Mouse (Mus musculus): ENCODE results near the gene Shf. TPM values are rescaled to one million over a fixed set of nuclear protein-coding genes. Genes with fewer than 3 reads are reported as not detected.

Gene Shf
- total and polyA plus RNA-seq, 2 experiments = 6.6 to 14.0 TPM

GRCm38 (mm10) chr2:122355389-122355788, 13.6 kb downstream of the Shf start:
- Histone ChIP-seq H3K27me3 (ENCODE audit: control insufficient read depth, insufficient read depth, low read length) (no peaks in the 10 kb centered on the region), H3K4me3 (ENCODE audit: insufficient read depth, low read depth, low read length) (no peak overlapping the region), H3K27ac (replicated peaks; ENCODE audit: insufficient read depth, low read depth, low read length) (no peak overlapping the region), H3K36me3 (ENCODE audit: control insufficient read depth, insufficient read depth, low read length) (no peaks in the 10 kb centered on the region; the same call in 1 of the 2 replicates), H3K4me1 (ENCODE audit: control insufficient read depth, insufficient read depth, low read length) (no peaks in the 10 kb centered on the region), H3K79me2 (ENCODE audit: control insufficient read depth, insufficient read depth, low read length) (no peaks in the 10 kb centered on the region), H3K9ac (ENCODE audit: low read depth, low read length) (no peak overlapping the region)
- no peak for TF ChIP-seq POLR2A (IDR thresholded peaks at IDR 0.05; ENCODE audit: extremely low read depth, insufficient read depth, low read length)
- TF ChIP-seq CTCF (IDR thresholded peaks at IDR 0.05; ENCODE audit: low read depth, low read length) = no peak
- no peak for DNase-seq (ENCODE audit: extremely low read depth, low read depth, low spot score)
- WGBS = 85% methylated on average over 5 of the region's 5 CpGs

- Histone ChIP-seq H3K4me3 (ENCODE audit: insufficient read depth, low read depth, low read length) (no peak overlapping the region), H3K27me3 (ENCODE audit: control insufficient read depth, insufficient read depth, low read length) (no peaks in the 10 kb centered on the region), H3K79me2 (ENCODE audit: control insufficient read depth, insufficient read depth, low read length) (no peaks in the 10 kb centered on the region), H3K36me3 (ENCODE audit: control insufficient read depth, insufficient read depth, low read length) (no peaks in the 10 kb centered on the region; the same call in 1 of the 2 replicates), H3K4me1 (ENCODE audit: control insufficient read depth, insufficient read depth, low read length) (no peaks in the 10 kb centered on the region), H3K27ac (replicated peaks; ENCODE audit: insufficient read depth, low read depth, low read length) (no peak overlapping the region), H3K9ac (ENCODE audit: low read depth, low read length) (no peak overlapping the region)
- no peak for TF ChIP-seq POLR2A (IDR thresholded peaks at IDR 0.05; ENCODE audit: extremely low read depth, insufficient read depth, low read length)
- no peak for TF ChIP-seq CTCF (IDR thresholded peaks at IDR 0.05; ENCODE audit: low read depth, low read length)
- 55% methylated on average over 12 of the region's 12 CpGs for WGBS
- no peak for DNase-seq (ENCODE audit: extremely low read depth, low read depth, low spot score)
These were observed 14.6 kb downstream of the Shf start for GRCm38 (mm10) chr2:122354191-122354929.

GRCm38 (mm10) chr2:122353765-122354164, 15.2 kb downstream of the Shf start:
- Histone ChIP-seq H3K79me2 (ENCODE audit: control insufficient read depth, insufficient read depth, low read length) (no peaks in the 10 kb centered on the region), H3K4me3 (ENCODE audit: insufficient read depth, low read depth, low read length) (no peak overlapping the region), H3K27me3 (ENCODE audit: control insufficient read depth, insufficient read depth, low read length) (no peaks in the 10 kb centered on the region), H3K9ac (ENCODE audit: low read depth, low read length) (no peak overlapping the region), H3K4me1 (ENCODE audit: control insufficient read depth, insufficient read depth, low read length) (peaks cover 3% of the 10 kb centered on the region), H3K27ac (replicated peaks; ENCODE audit: insufficient read depth, low read depth, low read length) (no peak overlapping the region), H3K36me3 (ENCODE audit: control insufficient read depth, insufficient read depth, low read length) (no peaks in the 10 kb centered on the region; the same call in 1 of the 2 replicates)
- 95% methylated on average over 8 of the region's 8 CpGs for WGBS
- no peak for DNase-seq (ENCODE audit: extremely low read depth, low read depth, low spot score)
- TF ChIP-seq CTCF (IDR thresholded peaks at IDR 0.05; ENCODE audit: low read depth, low read length) = no peak
- TF ChIP-seq POLR2A (IDR thresholded peaks at IDR 0.05; ENCODE audit: extremely low read depth, insufficient read depth, low read length) = no peak

- 96% methylated on average over 6 of the region's 6 CpGs for WGBS
- Histone ChIP-seq H3K9ac (ENCODE audit: low read depth, low read length) (no peak overlapping the region), H3K27me3 (ENCODE audit: control insufficient read depth, insufficient read depth, low read length) (no peaks in the 10 kb centered on the region), H3K4me3 (ENCODE audit: insufficient read depth, low read depth, low read length) (no peak overlapping the region), H3K36me3 (ENCODE audit: control insufficient read depth, insufficient read depth, low read length) (no peaks in the 10 kb centered on the region; the same call in 1 of the 2 replicates), H3K27ac (replicated peaks; ENCODE audit: insufficient read depth, low read depth, low read length) (no peak overlapping the region), H3K4me1 (ENCODE audit: control insufficient read depth, insufficient read depth, low read length) (peaks cover 4% of the 10 kb centered on the region), H3K79me2 (ENCODE audit: control insufficient read depth, insufficient read depth, low read length) (no peaks in the 10 kb centered on the region)
- no peak for DNase-seq (ENCODE audit: extremely low read depth, low read depth, low spot score)
- TF ChIP-seq CTCF (IDR thresholded peaks at IDR 0.05; ENCODE audit: low read depth, low read length) = no peak
- no peak for TF ChIP-seq POLR2A (IDR thresholded peaks at IDR 0.05; ENCODE audit: extremely low read depth, insufficient read depth, low read length)
These were observed 16.0 kb downstream of the Shf start for GRCm38 (mm10) chr2:122352992-122353391.

- TF ChIP-seq POLR2A (IDR thresholded peaks at IDR 0.05; ENCODE audit: extremely low read depth, insufficient read depth, low read length) (no peak), CTCF (IDR thresholded peaks at IDR 0.05; ENCODE audit: low read depth, low read length) (no peak)
- Histone ChIP-seq H3K4me3 (ENCODE audit: insufficient read depth, low read depth, low read length) (no peak overlapping the region), H3K36me3 (ENCODE audit: control insufficient read depth, insufficient read depth, low read length) (no peaks in the 10 kb centered on the region), H3K27ac (replicated peaks; ENCODE audit: insufficient read depth, low read depth, low read length) (no peak overlapping the region), H3K4me1 (ENCODE audit: control insufficient read depth, insufficient read depth, low read length) (peaks cover 4% of the 10 kb centered on the region), H3K79me2 (ENCODE audit: control insufficient read depth, insufficient read depth, low read length) (no peaks in the 10 kb centered on the region), H3K27me3 (ENCODE audit: control insufficient read depth, insufficient read depth, low read length) (no peaks in the 10 kb centered on the region), H3K9ac (ENCODE audit: low read depth, low read length) (no peak overlapping the region)
- DNase-seq (ENCODE audit: extremely low read depth, low read depth, low spot score) = no peak
- 82% methylated on average over 4 of the region's 4 CpGs for WGBS
These were observed 17.0 kb downstream of the Shf start for GRCm38 (mm10) chr2:122351931-122352329.
